Mouse (Mus musculus): ENCODE measurements around the gene Smarcc2. TPM values are rescaled to one million over a fixed set of nuclear protein-coding genes. Genes with fewer than 3 reads are reported as not detected.

Gene Smarcc2
- polyA plus RNA-seq, 1 experiment, result 26.3 TPM

- peaks cover 6% of the 10 kb centered on the region; the same call in 1 of the 2 replicates for H3K36me3 ChIP-seq (ENCODE audit: control insufficient read depth, insufficient read depth, low read length, poor library complexity, severe bottlenecking)
- peak overlapping the region; percentile 94 for H3K4me3 ChIP-seq (ENCODE audit: low read depth, low read length)
- peak overlapping the region; percentile 84 for H3K9ac ChIP-seq (ENCODE audit: low read depth, poor library complexity, severe bottlenecking)
- no peaks in the 10 kb centered on the region for H3K27me3 ChIP-seq (ENCODE audit: control insufficient read depth, insufficient read depth, low read length, poor library complexity, severe bottlenecking)
- H3K9me3 ChIP-seq (replicated peaks; ENCODE audit: control insufficient read depth, insufficient read depth, low read length, poor library complexity, severe bottlenecking), result no peaks in the 10 kb centered on the region
- no peak for TF ChIP-seq CTCF (IDR thresholded peaks at IDR 0.05; ENCODE audit: low read depth, low read length)
- H3K27ac ChIP-seq (ENCODE audit: insufficient read depth, low read length), result no peak overlapping the region
- no peaks in the 10 kb centered on the region for H3K4me1 ChIP-seq (ENCODE audit: control insufficient read depth, insufficient read depth, low read length)
Measured at GRCm38 (mm10) chr10:128459409-128460269, 591 bp downstream of the Smarcc2 start.

DNA sequence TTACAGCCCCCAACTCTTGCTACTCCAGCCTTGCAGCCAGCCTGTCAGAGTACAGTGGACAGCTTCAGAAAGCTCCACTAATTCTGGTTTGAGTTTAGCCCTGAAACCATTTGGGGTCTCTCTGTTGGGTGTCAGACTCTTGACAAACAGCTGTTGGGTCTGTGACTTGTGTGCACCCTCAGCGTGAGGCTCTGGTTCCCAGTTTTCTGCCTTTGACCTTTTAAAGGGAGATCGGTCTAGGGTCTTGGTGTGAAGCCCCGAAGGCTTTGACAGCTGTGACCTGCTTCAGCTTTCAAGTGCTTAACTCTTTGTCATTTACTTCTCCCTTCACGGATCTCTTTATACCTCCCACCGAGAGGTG, 1.2 kb downstream of the Smarcc2 start:
- TF ChIP-seq POLR2A (IDR thresholded peaks at IDR 0.05; ENCODE audit: insufficient read depth, low read length), result no peak
- TF ChIP-seq EP300 (IDR thresholded peaks at IDR 0.05; ENCODE audit: insufficient read depth, low read depth, low read length), result no peak
- H3K27me3 ChIP-seq (ENCODE audit: control insufficient read depth, insufficient read depth, low read length, poor library complexity, severe bottlenecking), result no peaks in the 10 kb centered on the region
- peak overlapping the region; percentile 84; the same call in 1 of the 2 replicates for H3K9ac ChIP-seq (ENCODE audit: low read depth, poor library complexity, severe bottlenecking)
- no peak overlapping the region; the same call in 1 of the 2 replicates for H3K4me3 ChIP-seq (ENCODE audit: low read depth, low read length)
- H3K27ac ChIP-seq (ENCODE audit: insufficient read depth, low read length), result no peak overlapping the region
- H3K36me3 ChIP-seq (ENCODE audit: control insufficient read depth, insufficient read depth, low read length, poor library complexity, severe bottlenecking), result peaks cover 8% of the 10 kb centered on the region
- no peaks in the 10 kb centered on the region for H3K9me3 ChIP-seq (replicated peaks; ENCODE audit: control insufficient read depth, insufficient read depth, low read length, poor library complexity, severe bottlenecking)
- H3K4me1 ChIP-seq (ENCODE audit: control insufficient read depth, insufficient read depth, low read length), result no peaks in the 10 kb centered on the region

GRCm38 (mm10) chr10:128474366-128474765, 15.3 kb downstream of the Smarcc2 start:
- TF ChIP-seq EP300 (IDR thresholded peaks at IDR 0.05; ENCODE audit: insufficient read depth, low read depth, low read length), result no peak
- TF ChIP-seq POLR2A (IDR thresholded peaks at IDR 0.05; ENCODE audit: insufficient read depth, low read length), result no peak
- TF ChIP-seq CTCF (IDR thresholded peaks at IDR 0.05; ENCODE audit: low read depth, low read length), result no peak
- H3K4me1 ChIP-seq (ENCODE audit: control insufficient read depth, insufficient read depth, low read length), result no peaks in the 10 kb centered on the region
- H3K27ac ChIP-seq (ENCODE audit: insufficient read depth, low read length), result peak overlapping the region; percentile 70
- H3K27me3 ChIP-seq (ENCODE audit: control insufficient read depth, insufficient read depth, low read length, poor library complexity, severe bottlenecking), result no peaks in the 10 kb centered on the region
- H3K9me3 ChIP-seq (replicated peaks; ENCODE audit: control insufficient read depth, insufficient read depth, low read length, poor library complexity, severe bottlenecking), result no peaks in the 10 kb centered on the region
- H3K9ac ChIP-seq (ENCODE audit: low read depth, poor library complexity, severe bottlenecking), result peak overlapping the region; percentile 52
- H3K36me3 ChIP-seq (ENCODE audit: control insufficient read depth, insufficient read depth, low read length, poor library complexity, severe bottlenecking), result 0 out of 2 replicates have a peak, but pooled peaks cover 2% of the 10 kb centered on the region
- H3K4me3 ChIP-seq (ENCODE audit: low read depth, low read length), result peak overlapping the region; percentile 48

DNA sequence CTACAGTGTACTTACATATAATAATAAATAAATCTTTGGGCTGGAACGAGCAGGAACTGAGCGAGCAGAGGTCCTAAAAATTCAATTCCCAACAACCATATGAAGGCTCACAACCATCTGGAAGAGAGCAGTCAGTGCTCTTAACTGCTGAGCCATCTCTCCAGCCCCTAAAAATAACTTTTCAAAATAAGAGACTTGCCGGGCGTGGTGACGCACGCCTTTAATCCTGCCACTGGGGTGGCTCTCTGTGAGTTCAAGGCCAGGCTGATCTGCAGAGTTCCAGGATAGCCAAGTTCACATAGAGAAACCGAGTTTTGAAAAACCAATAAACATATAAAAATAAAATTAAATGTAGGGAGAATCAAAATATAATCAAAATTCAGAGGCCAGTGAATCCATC, 27.3 kb downstream of the Smarcc2 start:
- H3K27me3 ChIP-seq (ENCODE audit: control insufficient read depth, insufficient read depth, low read length, poor library complexity, severe bottlenecking), result no peaks in the 10 kb centered on the region
- no peak overlapping the region for H3K9ac ChIP-seq (ENCODE audit: low read depth, poor library complexity, severe bottlenecking)
- peaks cover 18% of the 10 kb centered on the region for H3K36me3 ChIP-seq (ENCODE audit: control insufficient read depth, insufficient read depth, low read length, poor library complexity, severe bottlenecking)
- TF ChIP-seq EP300 (IDR thresholded peaks at IDR 0.05; ENCODE audit: insufficient read depth, low read depth, low read length) (no peak), CTCF (IDR thresholded peaks at IDR 0.05; ENCODE audit: low read depth, low read length) (no peak), POLR2A (IDR thresholded peaks at IDR 0.05; ENCODE audit: insufficient read depth, low read length) (no peak)
- no peak overlapping the region for H3K27ac ChIP-seq (ENCODE audit: insufficient read depth, low read length)
- peaks cover 3% of the 10 kb centered on the region for H3K4me1 ChIP-seq (ENCODE audit: control insufficient read depth, insufficient read depth, low read length)
- no peak overlapping the region for H3K4me3 ChIP-seq (ENCODE audit: low read depth, low read length)
- no peaks in the 10 kb centered on the region for H3K9me3 ChIP-seq (replicated peaks; ENCODE audit: control insufficient read depth, insufficient read depth, low read length, poor library complexity, severe bottlenecking)

DNA sequence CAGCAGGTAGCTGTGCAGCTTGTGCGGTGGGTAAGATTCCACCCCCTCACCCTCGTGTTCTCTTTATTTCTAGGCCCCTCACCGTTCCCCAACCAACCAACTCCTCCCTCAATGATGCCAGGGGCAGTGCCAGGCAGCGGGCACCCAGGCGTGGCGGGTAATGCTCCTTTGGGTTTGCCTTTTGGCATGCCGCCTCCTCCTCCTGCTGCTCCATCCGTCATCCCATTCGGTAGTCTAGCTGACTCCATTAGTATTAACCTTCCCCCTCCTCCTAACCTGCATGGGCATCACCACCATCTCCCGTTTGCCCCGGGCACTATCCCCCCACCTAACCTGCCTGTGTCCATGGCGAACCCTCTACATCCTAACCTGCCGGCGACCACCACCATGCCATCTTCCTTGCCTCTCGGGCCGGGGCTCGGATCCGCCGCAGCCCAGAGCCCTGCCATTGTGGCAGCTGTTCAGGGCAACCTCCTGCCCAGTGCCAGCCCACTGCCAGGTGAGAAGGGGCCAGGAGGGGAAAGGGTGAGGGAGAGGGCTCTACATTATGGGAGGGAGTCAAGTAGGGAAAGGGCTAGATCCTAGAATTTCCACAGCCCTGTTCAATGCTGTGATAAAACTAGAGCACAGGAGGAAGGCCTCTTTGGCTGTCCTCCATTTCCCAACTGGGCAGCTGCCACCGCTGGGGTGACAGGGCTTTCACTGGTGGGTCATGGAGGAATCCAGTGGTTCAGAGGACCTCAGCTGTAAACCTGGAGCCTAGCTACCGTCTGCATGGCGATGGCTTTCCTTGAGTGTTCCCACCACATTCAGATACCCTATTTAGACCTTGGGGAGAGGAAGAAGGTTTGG, 29.0 kb downstream of the Smarcc2 start:
- H3K27me3 ChIP-seq (ENCODE audit: control insufficient read depth, insufficient read depth, low read length, poor library complexity, severe bottlenecking), result no peaks in the 10 kb centered on the region
- no peak overlapping the region for H3K9ac ChIP-seq (ENCODE audit: low read depth, poor library complexity, severe bottlenecking)
- no peak overlapping the region for H3K4me3 ChIP-seq (ENCODE audit: low read depth, low read length)
- TF ChIP-seq POLR2A (IDR thresholded peaks at IDR 0.05; ENCODE audit: insufficient read depth, low read length), result no peak
- no peak for TF ChIP-seq CTCF (IDR thresholded peaks at IDR 0.05; ENCODE audit: low read depth, low read length)
- H3K9me3 ChIP-seq (replicated peaks; ENCODE audit: control insufficient read depth, insufficient read depth, low read length, poor library complexity, severe bottlenecking), result no peaks in the 10 kb centered on the region
- H3K4me1 ChIP-seq (ENCODE audit: control insufficient read depth, insufficient read depth, low read length), result peaks cover 5% of the 10 kb centered on the region
- no peak overlapping the region for H3K27ac ChIP-seq (ENCODE audit: insufficient read depth, low read length)
- H3K36me3 ChIP-seq (ENCODE audit: control insufficient read depth, insufficient read depth, low read length, poor library complexity, severe bottlenecking), result peaks cover 20% of the 10 kb centered on the region

- Histone ChIP-seq H3K4me1 (ENCODE audit: control insufficient read depth, insufficient read depth, low read length) (peaks cover 5% of the 10 kb centered on the region), H3K36me3 (ENCODE audit: control insufficient read depth, insufficient read depth, low read length, poor library complexity, severe bottlenecking) (peaks cover 16% of the 10 kb centered on the region), H3K9ac (ENCODE audit: low read depth, poor library complexity, severe bottlenecking) (no peak overlapping the region), H3K27me3 (ENCODE audit: control insufficient read depth, insufficient read depth, low read length, poor library complexity, severe bottlenecking) (no peaks in the 10 kb centered on the region), H3K4me3 (ENCODE audit: low read depth, low read length) (no peak overlapping the region), H3K9me3 (replicated peaks; ENCODE audit: control insufficient read depth, insufficient read depth, low read length, poor library complexity, severe bottlenecking) (no peaks in the 10 kb centered on the region), H3K27ac (ENCODE audit: insufficient read depth, low read length) (no peak overlapping the region)
- TF ChIP-seq EP300 (IDR thresholded peaks at IDR 0.05; ENCODE audit: insufficient read depth, low read depth, low read length) (no peak), CTCF (IDR thresholded peaks at IDR 0.05; ENCODE audit: low read depth, low read length) (no peak), POLR2A (IDR thresholded peaks at IDR 0.05; ENCODE audit: insufficient read depth, low read length) (no peak)
Measured at GRCm38 (mm10) chr10:128488776-128489175, 29.7 kb downstream of the Smarcc2 start.

Measured in ES-Bruce4 (cell line).